Mouse (Mus musculus) adrenal gland, postnatal 14 days (tissue): ENCODE measurements around the gene Wwox. TPM values are rescaled to one million over a fixed set of nuclear protein-coding genes. Genes with fewer than 3 reads are reported as not detected.

Experiments
- DNase-seq: peaks from one replicate; pipeline ENCODE4 v3.0.0; 2021; ENCODE audit warnings: mixed read lengths
- total RNA-seq: library from RNA; stranded (reverse); gene quantifications from 2 replicates; pipeline ENCODE4 v1.2.3, GENCODE M21; 2021

The Wwox gene
- total RNA-seq, 1 experiment from 2014 or later = 22.4 TPM

DNA sequence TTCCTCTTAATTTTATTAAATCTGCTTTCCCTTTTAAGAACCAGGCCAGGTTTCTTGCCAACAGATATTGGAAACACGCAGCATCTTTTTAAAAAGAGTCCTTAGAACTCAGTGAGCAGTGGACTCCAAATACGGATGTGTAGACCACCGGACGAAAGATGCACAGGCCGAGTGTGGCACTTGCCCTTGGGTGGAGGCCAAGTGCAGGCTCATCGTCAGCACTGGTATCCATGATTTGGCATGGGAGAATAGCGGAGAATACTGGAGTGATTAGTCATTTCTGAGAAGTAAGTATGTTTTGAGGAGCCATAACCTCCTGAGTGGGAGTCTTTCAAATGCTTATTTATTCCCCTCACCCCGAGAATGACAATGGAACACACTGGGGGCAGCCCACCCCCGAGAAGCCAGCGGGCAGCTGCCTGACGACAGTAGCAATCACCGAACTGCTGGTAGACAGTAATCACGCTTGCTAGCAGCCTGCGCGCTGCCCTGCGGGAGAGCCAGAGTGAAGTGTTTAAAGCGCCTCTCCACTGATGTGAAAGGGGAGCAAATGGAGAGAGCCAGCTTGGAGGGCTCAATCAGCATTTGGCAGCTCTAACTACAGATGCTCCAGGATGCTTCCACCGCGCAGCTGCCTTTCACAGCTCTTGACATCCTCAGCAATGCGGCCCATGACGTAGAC, 29.2 kb downstream of the Wwox start:
- no peak for DNase-seq

DNA sequence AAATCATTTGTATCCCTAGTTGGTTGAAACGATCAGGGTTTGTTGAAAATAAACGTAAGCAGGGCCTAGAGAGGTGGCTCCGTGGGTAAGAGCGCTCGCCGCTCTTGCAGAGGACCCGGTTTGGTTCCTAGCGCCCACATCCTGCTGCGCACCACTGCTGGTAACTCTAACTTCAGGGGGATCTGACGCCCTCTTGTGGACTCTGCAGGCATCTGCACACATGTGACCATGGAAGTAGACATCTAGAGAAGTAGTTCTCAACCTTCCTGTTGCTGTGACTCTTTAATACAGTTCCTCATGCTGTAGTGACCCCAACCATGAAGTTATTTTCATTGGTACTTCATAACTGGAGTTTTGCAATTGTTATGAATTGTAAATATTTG, 29.7 kb downstream of the Wwox start:
- DNase-seq = no peak

DNA sequence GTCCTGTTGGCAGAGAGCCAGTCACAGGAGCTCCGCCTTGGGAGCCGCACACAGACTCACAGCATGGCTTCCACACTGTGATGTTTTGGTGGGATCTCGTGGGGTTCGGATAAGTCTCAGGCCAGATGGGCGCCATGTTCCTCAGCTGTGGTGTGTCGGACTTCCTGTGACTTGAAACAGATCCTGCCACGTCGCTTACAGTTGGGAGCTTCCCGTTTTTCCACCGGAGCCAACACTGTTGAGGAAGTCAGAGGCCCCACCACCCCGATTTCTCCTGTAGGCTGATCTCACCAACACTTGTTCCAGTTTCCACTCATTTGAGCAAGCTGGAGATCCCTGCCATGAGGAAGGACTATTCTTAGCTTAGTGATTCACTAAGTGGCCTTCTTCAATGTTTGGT, 34.1 kb downstream of the Wwox start:
- no peak for DNase-seq

DNA sequence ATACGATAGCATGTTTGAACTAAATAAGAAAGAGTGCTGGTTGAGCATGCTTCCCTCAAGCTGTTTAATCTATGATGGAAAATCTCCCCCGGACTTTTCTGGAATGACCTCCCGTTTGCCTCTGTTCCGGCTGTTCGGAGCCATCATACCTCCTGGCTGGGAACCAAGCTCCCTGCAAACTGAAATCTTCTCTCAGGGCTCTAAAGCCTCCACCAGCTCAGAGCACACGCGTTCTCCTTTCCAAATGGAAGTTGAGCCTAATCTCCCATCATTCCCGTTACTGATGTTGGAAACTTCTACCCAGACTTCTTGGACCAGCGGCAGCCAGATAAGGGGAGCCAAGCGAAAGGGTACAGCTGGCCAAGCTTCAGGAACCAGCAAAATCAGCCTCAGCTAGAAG, 37.5 kb downstream of the Wwox start:
- DNase-seq = no peak

DNA sequence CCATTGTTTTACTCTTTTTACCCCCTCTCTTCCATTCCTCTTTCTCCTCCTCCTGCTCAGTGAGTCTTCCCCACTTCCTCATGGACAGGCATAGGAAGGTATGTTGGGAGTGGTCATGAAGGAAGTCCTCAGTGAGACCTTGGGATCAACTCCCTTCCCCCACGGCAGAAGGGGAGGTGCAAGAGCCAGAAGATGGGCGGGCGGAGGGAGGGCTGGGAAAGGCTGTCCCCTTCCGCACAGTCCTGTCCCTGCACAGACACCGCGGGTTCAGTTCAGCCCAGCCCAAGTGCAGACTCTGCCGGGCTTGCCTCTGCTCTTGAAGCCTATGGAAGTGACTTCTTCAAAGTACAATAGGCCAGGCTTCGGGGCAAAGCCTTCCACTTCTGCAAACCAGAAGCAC, 38.3 kb downstream of the Wwox start:
- DNase-seq = no peak

DNA sequence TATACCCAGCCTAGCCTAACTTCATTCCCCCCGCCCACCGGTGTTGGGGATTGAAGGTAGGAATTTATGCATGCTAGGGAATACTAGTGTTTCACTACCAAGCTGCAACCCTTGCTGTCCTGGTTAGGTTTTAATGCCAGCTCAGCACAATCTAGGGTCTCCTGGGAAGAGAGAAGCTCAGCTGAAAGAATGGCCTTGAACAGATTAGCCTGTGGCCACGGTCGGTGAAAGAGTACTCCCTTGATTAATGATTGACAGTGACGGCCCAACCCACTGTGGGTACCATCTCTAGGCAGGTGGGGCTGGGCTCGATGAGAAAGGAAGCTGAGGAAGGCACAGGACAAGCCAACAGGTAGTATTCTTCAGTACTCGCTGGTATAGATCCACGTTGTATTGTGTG, 40.3 kb downstream of the Wwox start:
- DNase-seq = no peak

DNA sequence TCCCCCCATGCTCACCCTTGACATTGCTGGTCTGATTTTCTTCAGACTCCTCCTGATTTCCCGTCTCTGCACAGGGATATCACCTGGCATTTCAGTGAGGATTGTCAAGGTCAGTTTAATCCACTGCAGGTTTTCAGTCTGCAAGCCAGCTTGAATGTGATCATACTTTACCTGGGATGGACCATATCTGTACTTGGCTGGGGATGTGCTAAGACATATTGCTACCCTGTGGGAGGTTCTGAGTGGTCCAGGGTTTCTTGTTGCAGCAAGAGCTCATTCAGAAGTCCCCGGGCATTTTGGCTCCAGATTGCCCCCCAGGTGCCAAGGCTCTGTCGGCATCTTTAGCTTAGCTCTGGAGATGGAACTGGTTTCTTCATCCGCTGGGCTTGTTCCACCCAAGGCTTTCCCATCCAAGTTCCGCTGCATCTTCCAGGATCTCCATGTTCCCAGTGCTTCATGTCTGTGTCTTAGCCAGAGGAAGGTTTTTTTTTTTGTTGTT, 52.3 kb downstream of the Wwox start:
- DNase-seq = no peak

DNA sequence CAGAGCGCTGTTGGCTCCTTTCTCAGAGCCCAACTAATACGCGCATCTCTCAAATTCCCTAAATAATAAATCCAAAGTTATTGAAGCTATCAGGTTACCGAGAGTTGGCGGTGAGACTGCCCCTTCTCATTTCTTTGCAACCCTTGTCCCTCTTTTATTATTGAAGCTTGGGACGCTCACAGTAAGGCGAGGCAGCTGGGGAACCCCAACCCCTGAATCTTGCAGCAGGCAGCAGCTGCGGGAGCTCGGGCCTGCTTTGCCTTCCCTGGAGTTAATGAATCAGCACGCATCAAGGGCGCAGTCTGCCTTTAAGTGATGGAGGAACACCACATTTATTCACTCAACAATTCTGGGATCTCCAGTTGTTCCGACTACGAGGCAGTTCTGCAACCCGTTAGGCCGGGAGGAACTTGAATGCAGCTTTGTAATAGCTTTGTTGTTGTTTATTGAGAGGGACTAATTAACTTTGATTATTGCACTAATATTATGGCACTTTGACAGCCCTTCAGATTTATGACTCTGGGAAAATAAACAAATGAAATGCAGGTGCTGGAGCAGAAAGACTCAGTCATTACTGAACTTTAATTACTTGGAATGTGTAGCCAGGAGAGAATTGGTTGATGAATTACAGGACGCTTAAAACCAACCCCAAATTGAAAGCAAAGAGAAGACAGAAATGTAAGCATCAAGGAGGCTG, 60.1 kb downstream of the Wwox start:
- DNase-seq = no peak

DNA sequence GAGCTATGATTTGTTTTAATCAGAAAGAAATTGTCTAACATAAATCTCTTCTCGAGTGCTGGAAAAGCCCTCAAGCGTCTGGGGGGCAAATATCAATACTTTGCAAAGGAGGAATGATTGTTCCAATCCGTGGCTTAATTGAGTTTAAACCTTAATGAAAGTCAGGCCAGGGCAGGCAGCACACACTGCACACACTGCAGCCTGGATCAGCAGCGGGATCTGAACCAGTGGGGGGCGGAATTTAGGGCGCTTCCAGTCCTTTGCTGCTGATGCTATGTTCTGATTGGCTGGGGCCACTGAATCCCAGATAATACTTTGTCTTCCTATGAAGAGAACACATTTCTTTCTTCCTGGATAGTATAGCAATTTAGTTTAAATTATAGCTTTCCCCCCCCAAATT, 62.5 kb downstream of the Wwox start:
- no peak for DNase-seq

DNA sequence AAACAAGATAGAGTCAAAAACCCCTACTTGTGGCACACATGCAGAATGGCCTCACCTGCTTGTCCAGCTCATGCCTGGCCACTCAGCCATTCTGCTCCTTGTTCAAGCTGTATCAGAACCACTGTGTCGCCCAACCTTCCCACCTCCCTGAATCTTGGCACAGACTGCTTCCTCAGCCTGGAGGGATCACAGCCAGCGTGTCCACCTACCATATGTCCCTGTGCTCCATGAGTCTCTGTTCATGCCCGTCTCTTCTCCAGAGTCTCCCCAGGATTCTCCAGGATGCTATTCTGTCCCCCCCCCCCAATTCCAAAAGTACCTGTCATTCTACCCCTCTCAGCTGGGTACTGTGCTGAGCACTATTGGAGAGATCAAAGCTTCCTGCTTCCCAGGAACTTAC, 63.7 kb downstream of the Wwox start:
- no peak for DNase-seq

DNA sequence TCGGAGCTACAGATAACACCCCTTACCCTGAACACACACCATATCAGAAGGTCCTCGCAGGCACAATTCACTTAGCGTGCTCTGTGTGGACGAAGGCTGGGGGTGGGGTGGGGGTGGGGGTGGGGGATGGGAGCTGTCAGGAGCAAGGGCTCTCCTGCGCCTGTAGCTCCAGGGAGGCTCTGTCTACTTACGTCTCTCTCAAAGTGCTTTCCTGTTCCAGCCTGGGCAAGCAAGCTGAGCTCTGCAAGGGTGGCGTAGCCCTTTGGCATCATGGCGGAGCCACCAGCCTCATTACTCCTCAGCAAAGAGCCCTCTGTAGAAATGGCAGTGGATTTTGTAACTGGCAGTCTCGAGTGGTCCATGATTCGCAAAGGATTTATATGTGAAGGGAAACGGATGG, 65.4 kb downstream of the Wwox start:
- no peak for DNase-seq

DNA sequence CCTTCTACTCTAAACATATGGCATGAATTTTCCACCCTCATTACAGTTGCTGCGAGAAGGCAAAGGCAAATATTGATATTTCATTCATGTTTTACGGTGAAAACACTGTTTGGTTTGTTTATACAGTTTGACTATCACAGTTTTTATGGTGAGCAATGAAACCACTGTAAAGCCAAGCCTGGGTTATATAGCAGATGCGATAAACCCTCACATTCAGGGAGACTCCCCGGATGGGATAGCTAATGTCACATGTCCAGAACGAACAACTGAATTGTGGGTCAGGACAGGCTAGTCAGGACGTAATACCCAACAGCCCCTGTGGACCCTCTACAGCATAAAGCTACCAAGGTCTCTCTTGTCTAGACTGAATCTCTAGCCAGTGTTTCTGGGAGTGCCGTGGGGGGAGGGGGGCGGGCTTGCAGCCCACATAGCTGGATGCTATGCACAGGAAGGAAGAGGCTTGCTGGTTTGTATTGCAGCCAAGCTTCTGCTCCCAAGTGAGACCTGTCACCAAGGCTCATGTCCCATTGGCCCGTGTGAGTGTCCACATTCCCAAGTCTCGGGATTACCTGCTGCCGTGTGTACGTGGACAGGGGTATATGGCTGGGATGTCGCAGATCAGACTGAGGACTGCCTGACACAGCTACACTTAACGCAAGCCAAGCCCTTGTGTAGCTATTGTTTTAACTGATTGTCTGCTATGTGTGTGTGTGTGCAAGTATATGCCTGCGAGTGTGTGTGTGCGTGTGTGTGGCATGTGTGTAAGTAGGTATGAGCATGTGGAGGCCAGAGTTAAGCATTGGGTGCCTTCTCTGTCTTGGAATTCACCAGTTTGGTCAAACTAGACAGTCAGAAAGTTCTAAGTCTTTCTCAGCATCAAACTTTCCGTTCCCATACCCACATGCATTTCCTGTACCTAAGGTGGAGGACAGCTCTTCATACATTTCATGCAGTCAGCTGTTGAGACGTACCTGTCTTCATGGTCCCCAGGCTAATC, 66.2 kb downstream of the Wwox start:
- no peak for DNase-seq

DNA sequence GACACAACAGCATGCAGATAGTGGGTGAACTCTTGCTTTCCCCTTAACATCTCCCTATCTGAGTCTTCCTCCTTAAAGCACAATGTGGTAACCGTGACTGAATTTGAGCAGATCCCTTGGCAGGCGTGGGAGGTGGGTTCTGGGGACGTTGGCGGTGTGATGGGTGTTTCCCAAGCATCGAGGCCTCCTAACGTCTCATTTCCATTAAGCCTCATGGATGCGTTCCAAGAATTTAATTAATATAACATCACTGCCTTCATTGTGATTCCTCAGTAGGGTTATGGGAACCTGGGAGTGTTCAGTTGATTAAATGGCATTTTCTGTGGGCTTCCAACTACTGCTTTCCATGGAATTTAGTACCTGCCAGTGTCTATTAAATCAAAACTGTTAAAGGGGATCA, 67.9 kb downstream of the Wwox start:
- no peak for DNase-seq

DNA sequence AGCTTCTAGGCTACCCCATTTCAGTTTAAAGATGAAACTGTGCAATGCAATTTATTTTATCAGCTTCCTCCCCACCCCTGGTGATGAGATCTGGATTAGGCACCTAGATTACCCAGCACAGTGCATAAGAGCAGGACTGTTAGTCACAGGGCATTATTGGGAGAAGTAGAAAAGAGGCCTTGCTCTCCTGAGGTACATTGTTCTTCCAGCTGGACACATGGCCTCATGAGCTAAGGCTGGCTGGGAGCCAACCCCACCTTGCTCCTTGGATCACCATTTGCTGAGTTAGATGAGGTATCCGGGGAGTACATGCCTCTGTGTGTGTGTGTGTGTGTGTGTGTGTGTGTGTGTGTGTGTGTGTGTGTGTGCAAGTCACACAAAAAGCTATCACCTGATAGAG, 70.8 kb downstream of the Wwox start:
- DNase-seq = no peak

DNA sequence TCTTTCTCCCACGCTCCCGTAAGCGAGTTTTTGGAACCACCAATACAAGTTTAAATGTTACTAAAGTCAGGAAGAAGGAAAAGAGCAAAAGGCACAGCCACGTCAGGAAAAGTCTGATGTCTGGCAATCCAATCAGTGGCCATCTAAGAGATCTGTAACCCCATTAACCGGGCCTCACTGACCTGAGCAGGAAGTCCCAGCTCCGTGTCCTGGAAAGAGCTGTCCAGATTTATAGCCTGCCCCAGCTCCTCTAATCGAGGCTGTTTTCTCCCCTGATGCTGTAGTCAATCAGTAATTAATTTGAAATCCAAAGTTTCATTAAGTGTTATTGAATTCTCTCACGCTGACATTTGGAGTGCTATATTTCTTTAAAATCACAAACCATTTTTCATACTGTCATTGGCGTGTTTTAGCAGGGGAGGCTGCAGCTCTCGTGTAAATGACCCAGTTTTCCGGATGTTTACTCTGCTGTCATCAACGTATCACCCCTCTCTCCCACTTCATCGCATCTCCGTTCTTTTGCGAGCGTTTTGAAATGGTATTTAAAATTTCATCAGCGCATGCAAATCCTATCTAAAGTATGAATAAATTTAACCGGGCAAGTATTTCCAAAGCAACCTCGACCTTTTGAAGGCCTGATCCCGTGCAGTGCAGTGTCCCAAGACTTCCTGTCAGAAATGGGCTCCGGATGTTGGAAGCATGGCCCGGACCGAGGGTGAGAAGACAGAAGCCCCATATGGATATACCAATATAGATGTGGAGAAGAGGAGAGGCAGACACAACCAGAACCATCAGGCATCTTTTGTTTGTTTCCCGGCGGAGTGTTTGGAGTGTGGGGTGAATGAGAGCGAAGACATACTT, 72.8 kb downstream of the Wwox start:
- DNase-seq = no peak

DNA sequence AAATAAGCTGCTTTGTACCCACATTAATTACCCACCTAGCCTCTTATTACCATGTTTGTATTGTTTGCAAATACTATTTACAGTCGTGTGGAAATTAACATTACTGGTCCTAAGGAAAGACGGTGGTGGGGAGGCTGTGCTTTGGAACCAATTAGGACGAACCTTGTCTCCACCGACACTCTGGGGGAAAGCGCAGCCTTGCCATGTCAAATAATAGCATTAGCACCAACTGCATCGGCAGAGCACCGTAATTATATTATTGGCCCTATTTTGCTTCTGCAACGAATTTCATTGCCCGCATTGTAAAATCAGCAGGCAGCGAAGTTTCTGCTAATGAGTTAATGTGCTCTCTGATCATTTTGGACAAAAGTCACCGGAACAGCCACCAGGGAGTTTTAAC, 75.2 kb downstream of the Wwox start:
- no peak for DNase-seq

DNA sequence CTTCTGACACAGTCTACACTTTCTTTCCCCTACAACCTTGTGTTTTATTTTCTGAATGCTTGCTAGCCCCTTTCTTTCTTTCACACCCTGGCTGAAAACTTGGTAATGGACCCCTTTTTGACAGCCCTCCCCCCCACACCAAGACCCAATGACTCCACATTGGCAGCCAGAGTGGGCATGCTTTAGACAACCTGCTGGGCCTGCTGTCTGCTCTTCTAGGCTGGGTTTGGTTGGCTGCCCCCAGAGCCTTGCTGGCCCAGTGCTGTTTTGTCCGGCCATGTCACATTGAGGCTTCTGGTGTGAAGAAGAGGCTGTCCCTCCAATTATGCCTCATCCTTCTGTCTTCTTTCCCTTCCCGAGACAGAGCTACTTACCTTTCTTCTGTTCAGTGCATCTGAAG, 83.6 kb downstream of the Wwox start:
- DNase-seq = no peak

DNA sequence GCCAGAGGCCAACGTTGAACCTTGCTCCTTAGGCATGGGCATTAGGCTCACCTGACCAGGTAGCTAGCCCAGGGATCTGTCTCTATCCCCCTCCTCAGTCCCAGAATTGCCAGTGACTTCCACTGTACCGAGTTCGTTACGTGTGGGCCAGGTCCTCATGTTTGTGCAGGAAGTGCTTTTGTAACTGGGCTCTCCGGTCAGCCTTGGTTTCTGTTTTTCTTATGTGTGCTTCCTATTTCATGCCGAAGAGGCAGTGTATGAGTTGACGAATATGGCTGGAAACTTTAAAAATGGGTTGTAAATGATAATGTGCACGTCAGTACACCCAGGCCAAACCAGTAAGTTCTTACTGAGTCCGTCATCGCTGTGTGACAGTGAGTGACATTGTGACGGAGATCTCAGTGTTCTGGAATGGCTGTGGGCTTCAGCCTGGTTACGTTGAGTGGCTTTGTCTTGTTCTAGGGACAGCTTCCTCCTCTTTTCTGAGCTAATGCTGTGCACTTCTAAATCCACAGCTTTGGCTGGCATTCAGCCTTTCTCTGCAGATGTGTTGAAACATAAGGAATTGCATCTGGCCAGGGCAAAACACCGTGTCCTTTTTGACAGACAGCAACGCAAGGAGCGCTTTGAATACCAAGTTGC, 87.3 kb downstream of the Wwox start:
- DNase-seq = no peak

DNA sequence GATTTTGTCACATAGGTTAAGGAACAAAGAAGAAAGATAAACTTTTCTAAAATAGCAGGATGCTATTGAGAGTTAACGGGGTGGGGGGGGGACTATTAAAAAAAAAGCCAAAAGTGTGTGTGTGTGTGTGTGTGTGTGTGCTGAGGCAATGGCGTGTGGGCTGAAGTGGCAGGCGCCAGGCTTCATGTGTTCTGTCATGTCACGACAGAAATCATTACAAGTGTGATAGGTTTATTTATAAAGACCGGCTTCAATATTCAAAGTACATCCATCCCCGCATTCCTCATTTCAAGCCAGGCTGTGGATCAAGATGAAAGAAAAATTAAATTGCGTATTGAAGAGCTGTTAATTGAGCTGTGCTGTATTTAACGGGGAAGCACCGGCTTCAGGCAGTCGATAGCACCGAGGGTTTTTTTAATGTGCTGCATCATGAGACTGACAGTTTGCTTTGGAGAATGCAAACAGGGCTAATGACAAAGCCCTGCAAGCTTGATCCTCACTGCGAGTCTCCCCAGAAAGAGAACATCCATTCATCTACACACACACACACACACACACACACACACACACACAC, 88.3 kb downstream of the Wwox start:
- DNase-seq = no peak

DNA sequence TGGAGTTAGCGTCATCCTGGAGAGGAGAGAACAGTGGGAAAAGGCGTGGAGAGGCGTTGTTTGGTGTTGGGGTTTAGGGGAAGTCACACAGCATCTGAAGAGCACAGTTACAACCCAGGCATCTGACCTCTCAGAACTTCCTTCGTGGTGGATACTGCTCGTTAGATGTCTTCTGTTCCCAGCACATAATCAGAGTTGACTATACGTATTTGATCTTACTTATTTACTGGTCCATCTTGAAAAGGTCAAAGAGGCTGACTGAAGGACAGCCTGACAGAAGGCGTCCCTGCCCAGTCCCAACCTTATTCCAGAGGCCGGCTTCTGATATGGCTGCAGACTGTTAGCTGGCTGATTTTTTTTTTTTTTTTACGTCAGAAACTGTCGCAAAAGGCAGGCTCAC, 90.1 kb downstream of the Wwox start:
- DNase-seq = no peak

DNA sequence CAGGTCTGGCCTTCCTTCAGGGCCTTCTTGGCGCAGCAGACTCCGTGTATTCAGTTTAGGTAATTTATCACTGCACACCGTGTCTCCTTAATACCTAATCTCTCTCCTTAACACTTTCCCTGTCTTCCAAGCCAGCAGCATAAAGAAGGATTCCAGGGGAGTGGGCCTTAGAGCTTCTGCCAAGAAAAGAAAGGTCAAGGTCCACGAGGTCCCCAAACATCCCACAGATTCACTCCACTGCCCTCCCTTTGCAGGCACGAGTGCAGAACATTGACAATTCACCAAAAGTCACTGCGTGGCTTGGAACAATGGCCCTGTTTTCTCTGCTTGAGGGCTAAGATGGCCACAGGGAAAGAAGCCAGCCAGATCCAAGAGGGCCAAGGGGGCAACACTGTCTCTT, 96.7 kb downstream of the Wwox start:
- DNase-seq = peak; percentile 10
